Mouse (Mus musculus) kidney, postnatal 36 days (tissue): ENCODE measurements around the gene Pax1.

Source experiments
- DNase-seq, 2 experiments: peaks; one replicate each; pipeline ENCODE4 v3.0.0; 2021 to 2022; ENCODE audit warnings: mixed read lengths in 2 of 2

Gene Pax1

DNA sequence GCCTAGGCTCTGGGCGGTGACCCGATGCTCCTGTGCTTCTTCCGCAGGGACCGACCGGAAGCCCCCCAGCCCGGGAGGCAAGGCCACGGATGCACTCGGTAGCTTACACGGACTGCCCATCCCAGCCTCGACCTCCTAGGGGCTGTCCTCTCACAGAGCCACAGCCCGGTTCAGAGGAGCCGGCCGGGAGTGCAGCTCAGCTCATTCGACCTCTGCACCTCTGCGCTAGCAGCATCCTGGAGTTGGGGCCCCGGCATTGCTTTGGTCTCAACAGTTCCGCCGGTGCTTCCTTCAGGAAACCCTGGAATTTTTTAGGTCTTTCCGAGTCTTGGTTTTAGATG, 11.9 kb downstream of the Pax1 start:
- no peak for DNase-seq

- no peak for DNase-seq
These were observed 12.5 kb downstream of the Pax1 start for GRCm38 (mm10) chr2:147374245-147374644.

GRCm38 (mm10) chr2:147375019-147375715, 13.4 kb downstream of the Pax1 start:
- no peak for DNase-seq

GRCm38 (mm10) chr2:147378934-147379333, 17.2 kb downstream of the Pax1 start:
- peak; percentile 27 to 78 for DNase-seq

DNA sequence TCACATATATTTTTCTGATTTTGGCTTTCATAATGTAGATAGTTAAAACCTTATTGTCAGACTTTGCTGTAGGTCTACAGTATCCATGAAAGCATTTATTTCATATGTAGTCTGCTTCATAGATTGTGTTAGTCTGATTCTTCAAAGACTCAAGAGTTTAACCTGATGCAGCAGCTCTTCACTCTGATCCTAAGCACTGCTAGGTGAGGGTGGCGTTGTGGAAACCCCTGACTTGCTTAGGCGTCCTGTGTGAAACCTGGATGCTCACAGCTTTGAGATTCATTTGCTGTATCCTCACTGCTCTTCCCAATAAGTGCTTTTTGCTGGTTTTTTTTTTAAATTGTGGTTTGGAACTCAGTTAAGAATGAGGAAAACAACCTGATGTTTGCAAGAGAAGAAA, 21.6 kb downstream of the Pax1 start:
- DNase-seq: no peak

- no peak for DNase-seq
These were observed 25.2 kb downstream of the Pax1 start for GRCm38 (mm10) chr2:147386949-147387348.

GRCm38 (mm10) chr2:147409323-147409722, 47.6 kb downstream of the Pax1 start:
- DNase-seq: no peak

GRCm38 (mm10) chr2:147415037-147415436, 53.3 kb downstream of the Pax1 start:
- DNase-seq: no peak

DNA sequence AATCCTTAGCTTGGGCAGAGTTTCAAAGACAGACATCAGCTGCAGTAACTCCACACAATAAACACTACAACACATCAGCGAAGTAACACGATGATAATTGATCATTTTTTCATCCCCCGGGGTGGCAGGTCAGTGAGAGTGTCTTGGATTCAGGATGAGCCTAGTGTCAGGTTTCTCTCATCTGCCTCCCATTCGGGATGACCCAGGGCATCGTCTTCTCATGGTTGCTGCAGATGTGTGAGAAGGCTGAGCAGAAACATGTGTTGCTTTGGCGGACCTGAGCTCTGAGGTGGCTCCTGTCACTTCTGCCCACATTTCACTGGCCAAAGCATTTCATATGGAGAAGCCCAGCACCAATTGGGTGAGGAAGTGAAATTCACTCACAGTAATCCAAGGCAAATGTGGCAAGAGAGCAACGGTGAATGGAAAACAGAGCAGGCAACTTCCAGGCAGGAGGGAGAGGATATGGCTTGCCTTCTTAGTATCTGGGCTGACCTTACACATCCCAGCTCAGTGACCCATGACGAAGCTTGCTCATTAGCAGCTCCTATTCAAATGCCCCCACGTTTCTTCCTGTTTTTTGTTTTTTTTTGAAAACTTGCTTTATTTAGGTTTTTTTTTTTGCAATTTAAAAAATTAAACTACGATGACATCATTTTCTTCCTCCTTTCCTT, 63.0 kb downstream of the Pax1 start:
- no peak for DNase-seq

- DNase-seq: no peak
These were observed 68.1 kb downstream of the Pax1 start for GRCm38 (mm10) chr2:147429607-147430356.

GRCm38 (mm10) chr2:147433120-147433519, 71.4 kb downstream of the Pax1 start:
- peak; percentile 19 to 64 for DNase-seq
